Mouse (Mus musculus) inflammation-experienced regulatory T-cells (primary cell): Measurements from ENCODE around the gene Gm8232. TPM values are rescaled to one million over a fixed set of nuclear protein-coding genes. Genes with fewer than 3 reads are reported as not detected.

Source experiments
- polyA plus RNA-seq, 2 experiments: library from polyadenylated mRNA; unstranded; fragments of 100-300 nt; shearing (Covaris generic); gene quantifications; one replicate each; pipeline ENCODE4 v1.2.1; 2017

The Gm8232 gene
- polyA plus RNA-seq, result under 1 TPM in 1 of 2 experiments, not detected in 1; 0.14 TPM

DNA sequence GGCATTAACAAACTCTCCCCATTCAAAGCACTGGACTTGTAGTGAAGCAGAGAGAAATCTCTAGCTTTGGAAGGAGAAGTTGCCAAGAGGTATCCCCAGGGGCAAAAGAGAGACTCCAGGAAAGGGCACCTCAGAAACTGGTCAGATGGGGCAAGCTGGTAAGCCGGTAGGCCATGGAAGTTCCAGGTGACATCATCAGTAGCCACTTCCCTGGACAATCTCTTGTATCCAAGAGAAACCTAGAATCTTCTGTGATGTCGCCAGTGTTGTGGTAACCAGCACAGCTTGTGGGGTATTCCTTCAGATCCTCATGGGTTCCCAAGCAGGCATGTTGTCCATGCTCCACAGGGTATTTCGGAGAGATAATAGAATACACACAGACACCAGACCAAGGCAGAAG lies at the start of gene Gm8232:
Gm8232 (plus strand) TSS at position 301 of the 400 bp plus-strand sequence.

DNA sequence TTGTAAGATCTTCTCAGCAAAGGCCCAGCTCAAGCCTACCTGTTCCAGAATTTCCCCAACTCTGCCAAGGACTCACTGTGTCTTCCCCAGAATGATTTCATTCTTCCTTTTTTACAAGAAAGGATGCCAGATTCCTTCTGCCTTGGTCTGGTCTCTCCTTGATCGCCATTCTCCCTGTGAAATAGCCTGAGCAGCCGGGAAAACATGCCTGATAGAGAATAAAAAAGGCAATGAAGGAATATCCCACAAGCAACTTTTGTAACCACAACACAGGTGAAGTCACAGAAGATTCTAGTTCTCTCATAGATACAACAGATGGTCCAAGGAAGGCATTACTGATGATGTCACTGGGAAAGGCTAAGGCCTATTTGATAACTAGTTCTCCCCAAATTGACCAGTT lies 22.8 kb upstream of the Gm8232 start, which contains the start of gene Gm3371:
Gm3371 (minus strand) TSS at position 101 of the 400 bp plus-strand sequence.

Other genes with a start within 250 kb of the Gm8232 start
- gene Gm8212, start 236.0 kb upstream of the Gm8232 start, polyA plus RNA-seq, result under 1 TPM in 1 of 2 experiments, not detected in 1; 0.92 TPM
- under 1 TPM in 1 of 2 experiments, not detected in 1; 0.76 TPM for gene 4930503E14Rik, start 220.4 kb upstream of the Gm8232 start, polyA plus RNA-seq
- under 1 TPM in 1 of 2 experiments, not detected in 1; 0.70 TPM for gene Gm8220, start 148.1 kb upstream of the Gm8232 start, polyA plus RNA-seq
- under 1 TPM in 1 of 2 experiments, not detected in 1; 0.36 TPM for gene Gm5930, start 95.1 kb upstream of the Gm8232 start, polyA plus RNA-seq
- gene Gm8229, start 68.3 kb upstream of the Gm8232 start, polyA plus RNA-seq, result not detected
- gene Gm3371, start 22.9 kb upstream of the Gm8232 start, polyA plus RNA-seq, result not detected
- gene BC061237, start 58.8 kb downstream of the Gm8232 start, polyA plus RNA-seq, result not detected
- gene Gm17093, start 84.6 kb downstream of the Gm8232 start, polyA plus RNA-seq, result not detected
- gene Gm8247, start 149.5 kb downstream of the Gm8232 start, polyA plus RNA-seq, result not detected
- gene Gm5624, start 194.3 kb downstream of the Gm8232 start, polyA plus RNA-seq, result not detected